In the genomic region with DNA sequence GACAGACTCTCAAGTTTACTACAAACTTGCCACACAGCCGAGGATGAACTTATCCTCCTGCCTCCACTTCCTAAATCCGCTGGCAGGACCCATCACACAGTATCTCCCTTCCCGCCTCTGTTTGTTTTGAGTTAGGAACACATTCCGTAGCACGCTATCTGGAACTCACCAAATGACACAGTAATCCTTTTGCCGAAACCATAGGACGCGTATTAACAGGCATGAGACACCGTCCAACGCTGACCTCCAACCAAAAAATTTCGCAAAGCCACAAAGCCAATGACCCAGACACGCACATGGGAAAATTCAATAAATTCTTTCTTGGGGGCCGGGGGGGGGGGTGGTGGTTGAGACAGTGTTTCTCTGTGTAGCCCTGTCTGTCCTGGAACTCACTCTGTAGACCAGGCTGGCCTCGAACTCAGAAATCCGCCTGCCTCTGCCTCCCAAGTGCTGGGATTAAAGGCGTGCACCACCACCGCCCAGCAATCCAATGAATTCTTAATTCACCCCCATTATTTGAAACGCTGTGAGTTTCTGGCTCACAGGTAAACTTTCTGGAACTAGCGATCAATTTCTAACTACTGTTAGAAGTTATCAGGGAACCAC, we compare ENCODE assay signal across 8 mouse cellular contexts. TPM values are rescaled to one million over a fixed set of nuclear protein-coding genes. Genes with fewer than 3 reads are reported as not detected.
DNase-seq lines count a peak whose midpoint lies in the region; ATAC-seq and TF ChIP-seq lines count a peak whose summit lies in the region.

No protein-coding gene starts in this region.

- peaks cover 6% of the 10 kb centered on the region; the same call in 1 of the 2 replicates for H3K4me1 ChIP-seq in liver, adult 2 months (ENCODE audit: control insufficient read depth, insufficient read depth, low read length)
- H3K4me1 ChIP-seq in embryonic facial prominence, embryonic 14.5 days (ENCODE audit: control insufficient read depth, insufficient read depth, low read length): peaks cover 8% of the 10 kb centered on the region
- peaks cover 5% of the 10 kb centered on the region; the same call in 1 of the 2 replicates for H3K4me1 ChIP-seq in intestine, embryonic 15.5 days (replicated peaks)
- H3K4me1 ChIP-seq in neural tube, embryonic 13.5 days (replicated peaks): peaks cover 26% of the 10 kb centered on the region

- H3K27me3 ChIP-seq in liver, adult 2 months (ENCODE audit: control insufficient read depth, insufficient read depth, low read length): no peaks in the 10 kb centered on the region
- no peaks in the 10 kb centered on the region for H3K27me3 ChIP-seq in embryonic facial prominence, embryonic 14.5 days (replicated peaks; ENCODE audit: control insufficient read depth, insufficient read depth, low read length)
- no peaks in the 10 kb centered on the region for H3K27me3 ChIP-seq in intestine, embryonic 15.5 days (replicated peaks)
- no peaks in the 10 kb centered on the region for H3K27me3 ChIP-seq in neural tube, embryonic 13.5 days

- no peak for TF ChIP-seq POLR2A in liver, adult 2 months (IDR thresholded peaks at IDR 0.05; ENCODE audit: extremely low read depth, insufficient read depth, low read length)

- H3K27ac ChIP-seq in liver, adult 2 months (replicated peaks; ENCODE audit: insufficient read depth, low read depth, low read length): peak overlapping the region; percentile 62
- peak overlapping the region; percentile 66 for H3K27ac ChIP-seq in embryonic facial prominence, embryonic 14.5 days (replicated peaks; ENCODE audit: low read depth, low read length)
- peak overlapping the region; percentile 71 for H3K27ac ChIP-seq in intestine, embryonic 15.5 days
- peak overlapping the region; percentile 79 for H3K27ac ChIP-seq in neural tube, embryonic 13.5 days (replicated peaks)

- no peaks in the 10 kb centered on the region for H3K9me3 ChIP-seq in embryonic facial prominence, embryonic 14.5 days (ENCODE audit: control insufficient read depth, low read length)
- H3K9me3 ChIP-seq in intestine, embryonic 15.5 days: no peaks in the 10 kb centered on the region
- no peaks in the 10 kb centered on the region for H3K9me3 ChIP-seq in neural tube, embryonic 13.5 days

- H3K4me3 ChIP-seq in liver, adult 2 months (ENCODE audit: insufficient read depth, low read depth, low read length): peak overlapping the region; percentile 99
- H3K4me3 ChIP-seq in embryonic facial prominence, embryonic 14.5 days (ENCODE audit: low read depth, low read length): peak overlapping the region; percentile 85
- peak overlapping the region; percentile 69 for H3K4me3 ChIP-seq in intestine, embryonic 15.5 days (replicated peaks)
- peak overlapping the region; percentile 88 for H3K4me3 ChIP-seq in neural tube, embryonic 13.5 days

- peak overlapping the region; percentile 61 for H3K4me2 ChIP-seq in embryonic facial prominence, embryonic 14.5 days (ENCODE audit: low read depth, low read length)
- H3K4me2 ChIP-seq in intestine, embryonic 15.5 days (replicated peaks): peak overlapping the region; percentile 70
- H3K4me2 ChIP-seq in neural tube, embryonic 13.5 days: peak overlapping the region; percentile 75

- peaks cover 2% of the 10 kb centered on the region; the same call in 1 of the 2 replicates for H3K79me2 ChIP-seq in liver, adult 2 months (ENCODE audit: control insufficient read depth, insufficient read depth, low read length)

- no peak; the same call in 1 of the 2 replicates for ATAC-seq in embryonic facial prominence, embryonic 14.5 days (ENCODE audit: low read depth)
- ATAC-seq in intestine, embryonic 15.5 days: peak; percentile 52
- ATAC-seq in neural tube, embryonic 13.5 days (ENCODE audit: low read depth): peak; percentile 65

- TF ChIP-seq CTCF in liver, adult 2 months (IDR thresholded peaks at IDR 0.05; ENCODE audit: low read depth, low read length): no peak

- peaks cover 13% of the 10 kb centered on the region; the same call in 1 of the 2 replicates for H3K36me3 ChIP-seq in liver, adult 2 months (ENCODE audit: control insufficient read depth, insufficient read depth, low read length)
- H3K36me3 ChIP-seq in embryonic facial prominence, embryonic 14.5 days (ENCODE audit: control insufficient read depth, insufficient read depth, low read length): peaks cover 19% of the 10 kb centered on the region
- peaks cover 11% of the 10 kb centered on the region for H3K36me3 ChIP-seq in intestine, embryonic 15.5 days
- H3K36me3 ChIP-seq in neural tube, embryonic 13.5 days: peaks cover 14% of the 10 kb centered on the region

- 14% methylated on average over 19 of the region's 19 CpGs for WGBS in liver, adult 2 months
- 58% methylated on average over 19 of the region's 19 CpGs for WGBS in embryonic facial prominence, embryonic 14.5 days
- WGBS in intestine, embryonic 15.5 days: 44% methylated on average over 19 of the region's 19 CpGs
- WGBS in neural tube, embryonic 13.5 days: 56% methylated on average over 19 of the region's 19 CpGs

- H3K9ac ChIP-seq in liver, adult 2 months (ENCODE audit: low read depth, low read length): peak overlapping the region; percentile 60; the same call in 1 of the 2 replicates
- H3K9ac ChIP-seq in embryonic facial prominence, embryonic 14.5 days (ENCODE audit: low read depth, low read length): peak overlapping the region; percentile 90
- peak overlapping the region; percentile 50 for H3K9ac ChIP-seq in intestine, embryonic 15.5 days
- peak overlapping the region; percentile 85 for H3K9ac ChIP-seq in neural tube, embryonic 13.5 days

- DNase-seq in liver, adult 2 months (ENCODE audit: extremely low read depth, low read depth, low spot score): peak; percentile 61
- DNase-seq in liver: no peak
- no peak for DNase-seq in embryonic facial prominence, embryonic 14.5 days (ENCODE audit: low spot score)
- DNase-seq in urinary bladder, postnatal 14 days (ENCODE audit: low spot score): no peak
- no peak for DNase-seq in spleen, adult 12 weeks (ENCODE audit: low spot score)
- DNase-seq in kidney, postnatal 36 days: no peak

RNA-seq across cellular contexts. Expression of gene Nup155, which starts 0.6 kb away (rescaled TPM):
- 14.9 and 16.4 TPM in 2 replicates for total RNA-seq in liver, adult 2 months (2014; rRNA removed)
- polyA plus RNA-seq in liver, adult 2 months (2012; rRNA removed): 4.6 and 6.3 TPM in 2 replicates
- 15.7 and 15.9 TPM in 2 replicates for polyA plus RNA-seq in embryonic facial prominence, embryonic 14.5 days (2014; fragmentation: Nextera tagmentation; extraction: Ambion mirVana)
- 13.2 and 15.4 TPM in 2 replicates for polyA plus RNA-seq in intestine, embryonic 15.5 days (2015; fragmentation: Nextera tagmentation; extraction: Ambion mirVana)
- polyA plus RNA-seq in neural tube, embryonic 13.5 days (2015; fragmentation: Nextera tagmentation; extraction: Ambion mirVana): 10.0 and 12.9 TPM in 2 replicates

RNA-seq across cellular contexts. Expression of gene Wdr70, which starts 9.5 kb away (rescaled TPM):
- total RNA-seq in liver, adult 2 months (2014; rRNA removed): 9.1 and 10.9 TPM in 2 replicates
- polyA plus RNA-seq in liver, adult 2 months (2012; rRNA removed): 5.5 and 6.6 TPM in 2 replicates
- 42.8 and 50.5 TPM in 2 replicates for polyA plus RNA-seq in embryonic facial prominence, embryonic 14.5 days (2014; fragmentation: Nextera tagmentation; extraction: Ambion mirVana)
- polyA plus RNA-seq in intestine, embryonic 15.5 days (2015; fragmentation: Nextera tagmentation; extraction: Ambion mirVana): 42.5 and 44.3 TPM in 2 replicates
- polyA plus RNA-seq in neural tube, embryonic 13.5 days (2015; fragmentation: Nextera tagmentation; extraction: Ambion mirVana): 69.2 and 69.3 TPM in 2 replicates
